Mouse (Mus musculus) hindbrain, embryonic 14.5 days (tissue): ENCODE results near the gene Scaper. TPM values are rescaled to one million over a fixed set of nuclear protein-coding genes. Genes with fewer than 3 reads are reported as not detected.

Experiments used
- ATAC-seq: fragments of 200-750 bp; cut with Nextera tagmentation; 2 replicates; pipeline ENCODE4 v1.8.0; 2017; ENCODE audit warnings: moderate number of reproducible peaks, mild to moderate bottlenecking, moderate TSS enrichment, moderate library complexity; ENCODE audit not compliant: low FRiP score
- DNase-seq: peaks from one replicate; pipeline ENCODE4 v3.0.0-alpha.2; 2015; ENCODE audit warnings: low spot score
- H3K27ac ChIP-seq: fragments of 300-500 bp; sonication (generic); 2 replicates; pipeline ENCODE4 v1.5.1; 2014; ENCODE audit warnings: mild to moderate bottlenecking, moderate library complexity
- H3K27me3 ChIP-seq: fragments of 300-500 bp; sonication (generic); 2 replicates; pipeline ENCODE4 v1.6.1; 2014; ENCODE audit warnings: mild to moderate bottlenecking, low read length, mixed read lengths; ENCODE audit not compliant: control insufficient read depth, insufficient read depth
- H3K36me3 ChIP-seq: fragments of 300-500 bp; sonication (generic); replicated peaks from 2 replicates; pipeline ENCODE4 v1.6.1; 2014; ENCODE audit not compliant: control insufficient read depth, insufficient read depth
- H3K4me1 ChIP-seq: fragments of 300-500 bp; sonication (generic); replicated peaks from 2 replicates; pipeline ENCODE4 v1.6.1; 2014; ENCODE audit warnings: antibody characterized with exemption, low read length, mixed read lengths; ENCODE audit not compliant: control insufficient read depth, insufficient read depth
- H3K4me2 ChIP-seq: fragments of 300-500 bp; sonication (generic); replicated peaks from 2 replicates; pipeline ENCODE4 v1.6.1; 2014; ENCODE audit warnings: mild to moderate bottlenecking, moderate library complexity
- H3K4me3 ChIP-seq: fragments of 300-500 bp; sonication (generic); replicated peaks from 2 replicates; pipeline ENCODE4 v1.5.1; 2014; ENCODE audit warnings: mild to moderate bottlenecking, low read length
- H3K9ac ChIP-seq: fragments of 300-500 bp; sonication (generic); 2 replicates; pipeline ENCODE4 v1.6.1; 2014
- H3K9me3 ChIP-seq: fragments of 300-500 bp; sonication (generic); 2 replicates; pipeline ENCODE4 v1.6.1; 2016; ENCODE audit warnings: low read length; ENCODE audit not compliant: control insufficient read depth
- WGBS: fragments of 180-500 bp; shearing (Covaris S2); extraction: QIAGEN DNeasy Blood & Tissue Kit; methylation state at CpG from one replicate; pipeline ENCODE4 v1.1.7; 2014; 5-methylcytosine and 5-hydroxymethylcytosine counted together
- polyA plus RNA-seq: library from polyadenylated mRNA; unstranded; fragments of >200 nt; fragmentation: Nextera tagmentation; extraction: Ambion mirVana; gene quantifications from 2 replicates; pipeline ENCODE4 v1.2.1, GENCODE M21; 2014

Scaper gene
- polyA plus RNA-seq, 1 experiment from 2014 or later = 43.5 TPM

- Histone ChIP-seq H3K9me3 (no peaks in the 10 kb centered on the region), H3K4me2 (no peak overlapping the region), H3K9ac (no peak overlapping the region), H3K4me1 (0 out of 2 replicates have a peak, but pooled peaks cover 2% of the 10 kb centered on the region), H3K36me3 (no peaks in the 10 kb centered on the region), H3K27ac (no peak overlapping the region), H3K4me3 (no peak overlapping the region), H3K27me3 (peaks cover 75% of the 10 kb centered on the region)
- ATAC-seq (no peak), DNase-seq (no peak)
- WGBS = 4% methylated on average over 1 of the region's 1 CpGs
Measured at GRCm38 (mm10) chr9:55539006-55539405, 398.9 kb downstream of the Scaper start.

GRCm38 (mm10) chr9:55538377-55538776 is 399.5 kb downstream of the Scaper start, which contains the start of gene Isl2:
Gene Isl2, plus strand, starts transcription at chr9:55538672.
- no peak for DNase-seq
- ATAC-seq = no peak
- no peak within 1 kb of the TSS for H3K9ac ChIP-seq
- H3K9me3 ChIP-seq = no peaks in the 10 kb centered on the region
- no peaks in the 10 kb centered on the region for H3K36me3 ChIP-seq
- H3K4me1 ChIP-seq = no peaks in the 10 kb centered on the region
- WGBS = 5% methylated on average over 4 of the region's 4 CpGs
- H3K27me3 ChIP-seq = peaks cover 69% of the 10 kb centered on the region
- no peak within 1 kb of the TSS for H3K4me2 ChIP-seq
- H3K27ac ChIP-seq = no peak within 1 kb of the TSS
- no peak within 1 kb of the TSS for H3K4me3 ChIP-seq

- Histone ChIP-seq H3K9ac (no peak overlapping the region), H3K4me1 (no peaks in the 10 kb centered on the region), H3K4me2 (no peak overlapping the region), H3K9me3 (no peaks in the 10 kb centered on the region), H3K4me3 (no peak overlapping the region), H3K27me3 (peaks cover 44% of the 10 kb centered on the region), H3K36me3 (no peaks in the 10 kb centered on the region), H3K27ac (no peak overlapping the region)
- WGBS = 27% methylated on average over 3 of the region's 3 CpGs
- peak; percentile 66 for DNase-seq
- ATAC-seq = no peak
Measured at GRCm38 (mm10) chr9:55535907-55536306, 402.0 kb downstream of the Scaper start.

GRCm38 (mm10) chr9:55525716-55526115 is 412.2 kb downstream of the Scaper start:
- Histone ChIP-seq H3K27me3 (peaks cover 11% of the 10 kb centered on the region; the same call in 1 of the 2 replicates), H3K4me3 (no peak overlapping the region), H3K9me3 (no peaks in the 10 kb centered on the region), H3K4me1 (no peaks in the 10 kb centered on the region), H3K27ac (no peak overlapping the region), H3K36me3 (no peaks in the 10 kb centered on the region), H3K4me2 (no peak overlapping the region), H3K9ac (no peak overlapping the region)
- 29% methylated on average over 4 of the region's 4 CpGs for WGBS
- DNase-seq (no peak), ATAC-seq (no peak)

GRCm38 (mm10) chr9:55512027-55512543 is 425.8 kb downstream of the Scaper start, which contains the start of gene Etfa:
Gene Etfa, minus strand, starts transcription at chr9:55512243.
- H3K9ac ChIP-seq = peak within 1 kb of the TSS; percentile 67
- H3K4me2 ChIP-seq = peak within 1 kb of the TSS; percentile 81
- H3K27me3 ChIP-seq = peaks cover 21% of the 10 kb centered on the region
- DNase-seq (peak; percentile 95), ATAC-seq (peak; percentile 100)
- H3K4me3 ChIP-seq = peak within 1 kb of the TSS; percentile 63
- no peaks in the 10 kb centered on the region for H3K36me3 ChIP-seq
- peak within 1 kb of the TSS; percentile 71 for H3K27ac ChIP-seq
- H3K9me3 ChIP-seq = no peaks in the 10 kb centered on the region
- no peaks in the 10 kb centered on the region for H3K4me1 ChIP-seq
- WGBS = under 1% methylated on average over 46 of the region's 47 CpGs

GRCm38 (mm10) chr9:55511521-55511993 is 426.4 kb downstream of the Scaper start:
- Histone ChIP-seq H3K27me3 (peaks cover 21% of the 10 kb centered on the region), H3K4me2 (peak overlapping the region; percentile 81), H3K27ac (peak overlapping the region; percentile 71), H3K9me3 (no peaks in the 10 kb centered on the region), H3K9ac (peak overlapping the region; percentile 67), H3K4me1 (no peaks in the 10 kb centered on the region), H3K4me3 (peak overlapping the region; percentile 63), H3K36me3 (no peaks in the 10 kb centered on the region)
- WGBS = under 1% methylated on average over 32 of the region's 32 CpGs
- ATAC-seq = peak; percentile 69
- DNase-seq = peak; percentile 38

- Histone ChIP-seq H3K4me3 (peak overlapping the region; percentile 63), H3K9me3 (no peaks in the 10 kb centered on the region), H3K27ac (no peak overlapping the region), H3K36me3 (no peaks in the 10 kb centered on the region), H3K27me3 (peaks cover 21% of the 10 kb centered on the region), H3K4me2 (peak overlapping the region; percentile 81), H3K4me1 (no peaks in the 10 kb centered on the region), H3K9ac (peak overlapping the region; percentile 67; the same call in 1 of the 2 replicates)
- DNase-seq (no peak), ATAC-seq (no peak)
- WGBS = 78% methylated on average over 10 of the region's 10 CpGs
Measured at GRCm38 (mm10) chr9:55510651-55511235, 427.2 kb downstream of the Scaper start.

GRCm38 (mm10) chr9:55509731-55510130 is 428.2 kb downstream of the Scaper start:
- Histone ChIP-seq H3K9me3 (no peaks in the 10 kb centered on the region), H3K36me3 (no peaks in the 10 kb centered on the region), H3K27ac (no peak overlapping the region), H3K27me3 (peaks cover 21% of the 10 kb centered on the region), H3K4me1 (no peaks in the 10 kb centered on the region), H3K4me3 (no peak overlapping the region), H3K4me2 (no peak overlapping the region), H3K9ac (no peak overlapping the region)
- no peak for ATAC-seq
- 89% methylated on average over 1 of the region's 1 CpGs for WGBS
- no peak for DNase-seq

- 53% methylated on average over 4 of the region's 4 CpGs for WGBS
Measured at GRCm38 (mm10) chr9:55508701-55509100, 429.2 kb downstream of the Scaper start.

More at GRCm38 (mm10) chr9:55508701-55509100, 429.2 kb downstream of the Scaper start:
- ATAC-seq (no peak), DNase-seq (no peak)
- no peaks in the 10 kb centered on the region for H3K36me3 ChIP-seq
- H3K9ac ChIP-seq = no peak overlapping the region
- no peak overlapping the region for H3K4me2 ChIP-seq
- no peak overlapping the region for H3K4me3 ChIP-seq
- H3K27ac ChIP-seq = no peak overlapping the region
- peaks cover 12% of the 10 kb centered on the region for H3K27me3 ChIP-seq
- no peaks in the 10 kb centered on the region for H3K9me3 ChIP-seq
- H3K4me1 ChIP-seq = no peaks in the 10 kb centered on the region
